Mouse (Mus musculus): ENCODE measurements around the gene 4930470P17Rik. TPM values are rescaled to one million over a fixed set of nuclear protein-coding genes. Genes with fewer than 3 reads are reported as not detected.

Gene 4930470P17Rik
- polyA plus RNA-seq, 1 experiment from 2014 or later: not detected

DNA sequence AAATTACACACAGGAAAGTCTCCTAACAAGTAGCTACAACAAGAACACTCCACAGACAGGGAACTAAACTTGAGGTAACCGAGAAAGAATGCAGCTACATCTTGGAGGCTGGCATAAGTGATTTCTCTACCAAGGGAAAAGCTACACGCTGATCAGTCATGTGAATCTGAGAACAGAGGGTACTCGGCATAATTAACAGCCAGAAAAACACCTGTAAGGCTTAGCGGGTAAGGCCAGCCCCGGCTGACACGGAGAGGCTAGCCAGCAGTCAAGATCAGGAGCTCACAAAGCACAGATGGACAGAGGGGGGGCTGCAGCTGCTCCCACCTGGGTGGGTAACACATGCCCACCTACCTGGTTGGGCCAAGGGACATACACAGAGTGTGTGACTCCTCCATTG, 9.7 kb downstream of the 4930470P17Rik start:
- no peak overlapping the region for H3K27ac ChIP-seq
- WGBS: 53% methylated on average over 6 of the region's 6 CpGs
- no peaks in the 10 kb centered on the region for H3K27me3 ChIP-seq (ENCODE audit: insufficient read depth, low read length)
- no peak overlapping the region for H3K4me2 ChIP-seq (ENCODE audit: low read length)
- no peak for TF ChIP-seq CTCF (IDR thresholded peaks at IDR 0.05; ENCODE audit: low read depth)
- H3K4me3 ChIP-seq (replicated peaks; ENCODE audit: low read depth, low read length): no peak overlapping the region
- no peak overlapping the region for H3K9ac ChIP-seq (ENCODE audit: low read depth, low read length)
- ATAC-seq (replicated peaks; ENCODE audit: low FRiP score, low read depth) (no peak), DNase-seq (ENCODE audit: low spot score) (no peak)
- H3K36me3 ChIP-seq (ENCODE audit: insufficient read depth, low read length): no peaks in the 10 kb centered on the region
- no peaks in the 10 kb centered on the region for H3K9me3 ChIP-seq (replicated peaks; ENCODE audit: low read length)
- no peaks in the 10 kb centered on the region for H3K4me1 ChIP-seq (replicated peaks; ENCODE audit: insufficient read depth, low read length)

DNA sequence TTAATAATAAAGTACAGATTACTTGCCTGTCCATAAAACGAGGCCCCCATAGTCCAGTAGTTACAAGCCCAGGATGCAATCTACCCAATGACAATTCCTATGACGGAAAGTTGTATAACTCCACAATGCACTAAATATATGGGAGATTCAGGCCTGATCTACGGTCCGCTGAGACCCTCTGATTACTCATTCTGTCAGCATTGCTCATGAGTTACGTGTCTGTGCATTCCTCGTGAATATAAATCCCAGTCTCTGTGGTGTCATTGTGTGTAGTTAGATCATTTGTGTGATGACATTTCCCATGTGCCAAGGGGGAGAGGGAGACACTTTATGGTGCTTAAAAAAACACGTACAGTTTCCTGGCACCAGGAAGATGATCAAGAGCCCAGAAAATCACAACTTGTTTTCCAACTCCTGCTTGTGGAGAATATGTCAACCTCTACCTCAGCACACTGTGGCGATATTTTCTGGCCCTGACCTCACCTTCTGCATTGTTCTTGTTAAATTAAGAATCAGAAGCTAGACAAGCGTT, 13.4 kb downstream of the 4930470P17Rik start:
- ATAC-seq (replicated peaks; ENCODE audit: low FRiP score, low read depth) (no peak), DNase-seq (ENCODE audit: low spot score) (no peak)
- no peaks in the 10 kb centered on the region for H3K36me3 ChIP-seq (ENCODE audit: insufficient read depth, low read length)
- H3K4me2 ChIP-seq (ENCODE audit: low read length): no peak overlapping the region
- no peak overlapping the region for H3K9ac ChIP-seq (ENCODE audit: low read depth, low read length)
- no peak for TF ChIP-seq CTCF (IDR thresholded peaks at IDR 0.05; ENCODE audit: low read depth)
- 41% methylated on average over 9 of the region's 9 CpGs for WGBS
- no peak overlapping the region for H3K27ac ChIP-seq
- H3K9me3 ChIP-seq (replicated peaks; ENCODE audit: low read length): no peaks in the 10 kb centered on the region
- H3K4me1 ChIP-seq (replicated peaks; ENCODE audit: insufficient read depth, low read length): no peaks in the 10 kb centered on the region
- H3K27me3 ChIP-seq (ENCODE audit: insufficient read depth, low read length): no peaks in the 10 kb centered on the region
- H3K4me3 ChIP-seq (replicated peaks; ENCODE audit: low read depth, low read length): no peak overlapping the region

DNA sequence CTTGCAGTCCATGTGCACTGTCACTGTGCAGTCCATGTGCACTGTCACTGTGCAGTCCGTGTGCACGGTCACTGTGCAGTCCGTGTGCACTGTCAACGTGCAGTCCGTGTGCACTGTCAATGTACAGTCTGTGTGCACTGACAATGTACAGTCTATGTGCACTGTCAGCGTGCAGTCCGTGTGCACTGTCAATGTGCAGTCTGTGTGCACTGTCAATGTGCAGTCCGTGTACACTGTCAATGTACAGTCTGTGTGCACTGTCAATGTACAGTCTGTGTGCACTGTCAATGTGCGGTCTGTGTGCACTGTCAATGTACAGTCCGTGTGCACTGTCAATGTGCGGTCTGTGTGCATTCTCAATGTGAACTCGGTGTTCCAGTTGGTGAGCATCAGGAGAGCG, 17.1 kb downstream of the 4930470P17Rik start:
- H3K4me1 ChIP-seq (replicated peaks; ENCODE audit: insufficient read depth, low read length): no peaks in the 10 kb centered on the region

DNA sequence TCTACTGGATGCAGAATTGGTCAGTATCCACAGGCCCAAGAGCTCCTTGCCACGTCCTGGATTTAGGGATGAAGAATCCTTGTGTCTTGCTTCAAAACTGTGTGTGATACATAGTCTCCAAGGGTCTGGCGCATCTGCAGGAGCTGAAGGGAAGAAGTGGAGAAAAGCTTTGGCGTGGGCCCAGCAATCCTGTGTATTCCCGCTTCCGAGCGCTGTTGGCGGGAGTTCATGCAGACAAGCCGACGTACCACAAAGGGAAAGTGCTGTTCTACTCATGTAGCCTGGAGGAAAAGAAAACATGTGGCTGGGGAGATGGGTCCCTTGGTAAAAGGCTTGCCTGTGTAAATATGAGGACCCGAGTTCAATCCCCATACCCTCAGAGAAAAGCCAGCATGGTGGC, 22.3 kb downstream of the 4930470P17Rik start:
- Histone ChIP-seq H3K4me1 (replicated peaks; ENCODE audit: insufficient read depth, low read length) (no peaks in the 10 kb centered on the region), H3K9me3 (replicated peaks; ENCODE audit: low read length) (no peaks in the 10 kb centered on the region), H3K4me3 (replicated peaks; ENCODE audit: low read depth, low read length) (no peak overlapping the region), H3K4me2 (ENCODE audit: low read length) (no peak overlapping the region), H3K27ac (no peak overlapping the region), H3K36me3 (ENCODE audit: insufficient read depth, low read length) (no peaks in the 10 kb centered on the region), H3K27me3 (ENCODE audit: insufficient read depth, low read length) (no peaks in the 10 kb centered on the region), H3K9ac (ENCODE audit: low read depth, low read length) (no peak overlapping the region)
- TF ChIP-seq CTCF (IDR thresholded peaks at IDR 0.05; ENCODE audit: low read depth): no peak
- ATAC-seq (replicated peaks; ENCODE audit: low FRiP score, low read depth) (no peak), DNase-seq (ENCODE audit: low spot score) (no peak)
- WGBS: 75% methylated on average over 10 of the region's 10 CpGs

More for the DNA sequence above, 17.1 kb downstream of the 4930470P17Rik start:
- DNase-seq (ENCODE audit: low spot score) (no peak), ATAC-seq (replicated peaks; ENCODE audit: low FRiP score, low read depth) (no peak)
- no peak overlapping the region for H3K4me2 ChIP-seq (ENCODE audit: low read length)
- no peaks in the 10 kb centered on the region for H3K9me3 ChIP-seq (replicated peaks; ENCODE audit: low read length)
- WGBS: 97% methylated on average over 13 of the region's 13 CpGs
- no peaks in the 10 kb centered on the region for H3K36me3 ChIP-seq (ENCODE audit: insufficient read depth, low read length)
- H3K27me3 ChIP-seq (ENCODE audit: insufficient read depth, low read length): no peaks in the 10 kb centered on the region
- no peak overlapping the region for H3K9ac ChIP-seq (ENCODE audit: low read depth, low read length)
- no peak overlapping the region for H3K27ac ChIP-seq
- no peak overlapping the region for H3K4me3 ChIP-seq (replicated peaks; ENCODE audit: low read depth, low read length)
- no peak for TF ChIP-seq CTCF (IDR thresholded peaks at IDR 0.05; ENCODE audit: low read depth)

DNA sequence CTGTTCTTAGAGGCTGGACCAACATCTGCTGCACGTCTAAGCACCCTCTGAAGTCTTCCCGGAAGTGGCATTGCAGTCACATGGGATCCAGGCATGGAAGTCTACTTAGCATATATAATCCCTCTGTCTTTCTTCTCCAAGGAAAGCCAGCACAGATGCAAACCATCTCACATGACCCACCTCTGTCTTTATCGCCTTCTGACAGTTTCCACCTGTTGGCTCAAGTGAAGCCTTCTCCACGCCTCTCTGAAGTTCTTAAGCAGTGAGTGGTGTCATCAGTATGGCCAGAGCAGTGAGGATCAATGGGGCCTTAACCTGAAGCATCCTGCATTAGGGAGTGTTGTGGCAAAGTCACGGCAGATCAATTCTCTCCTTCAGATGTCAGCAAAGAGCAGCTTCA, 23.2 kb downstream of the 4930470P17Rik start:
- H3K4me3 ChIP-seq (replicated peaks; ENCODE audit: low read depth, low read length): no peak overlapping the region
- no peaks in the 10 kb centered on the region for H3K36me3 ChIP-seq (ENCODE audit: insufficient read depth, low read length)
- no peaks in the 10 kb centered on the region for H3K4me1 ChIP-seq (replicated peaks; ENCODE audit: insufficient read depth, low read length)
- H3K9me3 ChIP-seq (replicated peaks; ENCODE audit: low read length): no peaks in the 10 kb centered on the region
- H3K27ac ChIP-seq: no peak overlapping the region
- no peak overlapping the region for H3K9ac ChIP-seq (ENCODE audit: low read depth, low read length)
- WGBS: 35% methylated on average over 5 of the region's 5 CpGs
- no peak for ATAC-seq (replicated peaks; ENCODE audit: low FRiP score, low read depth)
- peak; percentile 15 for DNase-seq (ENCODE audit: low spot score)
- TF ChIP-seq CTCF (IDR thresholded peaks at IDR 0.05; ENCODE audit: low read depth): no peak
- no peaks in the 10 kb centered on the region for H3K27me3 ChIP-seq (ENCODE audit: insufficient read depth, low read length)
- H3K4me2 ChIP-seq (ENCODE audit: low read length): no peak overlapping the region

DNA sequence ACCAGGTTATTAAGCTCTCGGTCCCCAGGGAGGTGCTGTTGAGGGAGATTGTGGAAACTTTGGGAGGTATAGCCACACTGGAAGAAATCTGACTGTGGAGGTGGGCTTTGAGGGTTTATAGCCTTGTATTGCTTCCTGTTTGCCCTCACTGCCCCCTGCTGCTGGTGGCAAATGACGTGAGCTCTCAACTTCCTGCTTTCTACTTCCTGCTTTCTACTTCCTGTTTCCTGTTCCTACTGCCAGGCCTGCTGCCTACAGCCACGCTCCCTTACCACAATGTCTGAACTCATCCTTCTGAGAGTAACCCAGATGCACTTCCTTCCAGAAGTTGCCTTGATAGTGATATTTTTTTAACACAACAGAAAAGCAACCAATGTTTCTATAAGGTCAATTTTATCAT, 24.3 kb downstream of the 4930470P17Rik start:
- Histone ChIP-seq H3K4me1 (replicated peaks; ENCODE audit: insufficient read depth, low read length) (no peaks in the 10 kb centered on the region), H3K9me3 (replicated peaks; ENCODE audit: low read length) (no peaks in the 10 kb centered on the region), H3K4me3 (replicated peaks; ENCODE audit: low read depth, low read length) (no peak overlapping the region), H3K36me3 (ENCODE audit: insufficient read depth, low read length) (no peaks in the 10 kb centered on the region), H3K27ac (no peak overlapping the region), H3K4me2 (ENCODE audit: low read length) (no peak overlapping the region), H3K9ac (ENCODE audit: low read depth, low read length) (no peak overlapping the region), H3K27me3 (ENCODE audit: insufficient read depth, low read length) (no peaks in the 10 kb centered on the region)
- TF ChIP-seq CTCF (IDR thresholded peaks at IDR 0.05; ENCODE audit: low read depth): no peak
- WGBS: 72% methylated on average over 3 of the region's 3 CpGs
- ATAC-seq (replicated peaks; ENCODE audit: low FRiP score, low read depth) (no peak), DNase-seq (ENCODE audit: low spot score) (no peak)

DNA sequence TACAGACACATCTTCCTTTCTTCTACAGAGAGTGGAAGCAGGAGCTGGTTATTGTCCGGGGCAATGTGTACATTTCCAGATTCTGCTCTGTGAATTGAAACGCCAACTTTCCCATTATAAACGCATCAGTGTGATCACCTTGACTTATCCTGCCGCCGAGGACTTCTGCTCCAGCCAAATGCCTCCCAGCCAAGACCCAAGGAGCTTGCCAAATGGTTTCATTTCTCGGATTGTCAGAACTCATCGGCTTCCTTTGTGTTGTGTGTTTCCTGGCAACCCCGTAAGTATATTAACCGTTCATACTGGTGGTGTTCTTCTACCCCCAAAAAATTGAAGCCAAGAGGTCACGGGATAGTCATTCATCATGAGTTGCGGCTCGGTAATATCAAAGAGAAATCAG, 25.7 kb downstream of the 4930470P17Rik start:
- Histone ChIP-seq H3K36me3 (ENCODE audit: insufficient read depth, low read length) (no peaks in the 10 kb centered on the region), H3K27ac (no peak overlapping the region), H3K4me2 (ENCODE audit: low read length) (no peak overlapping the region), H3K9ac (ENCODE audit: low read depth, low read length) (no peak overlapping the region), H3K9me3 (replicated peaks; ENCODE audit: low read length) (no peaks in the 10 kb centered on the region), H3K4me1 (replicated peaks; ENCODE audit: insufficient read depth, low read length) (no peaks in the 10 kb centered on the region), H3K4me3 (replicated peaks; ENCODE audit: low read depth, low read length) (no peak overlapping the region), H3K27me3 (ENCODE audit: insufficient read depth, low read length) (no peaks in the 10 kb centered on the region)
- ATAC-seq (replicated peaks; ENCODE audit: low FRiP score, low read depth) (no peak), DNase-seq (ENCODE audit: low spot score) (no peak)
- 77% methylated on average over 12 of the region's 12 CpGs for whole genome bisulfite sequencing
- TF ChIP-seq CTCF (IDR thresholded peaks at IDR 0.05; ENCODE audit: low read depth): no peak

Data from kidney, postnatal 0 days (tissue).